Mouse (Mus musculus) heart, postnatal 10 days (tissue): Measurements from ENCODE around the gene Msh5. TPM values are rescaled to one million over a fixed set of nuclear protein-coding genes. Genes with fewer than 3 reads are reported as not detected.
"Not testable (repeated sequence)": the region's sequence is repeated elsewhere in the genome, so short reads cannot be mapped to it uniquely, and the experiment has no call there.

Experiments
- DNase-seq, 2 experiments: peaks; one replicate each; pipeline ENCODE4 v3.0.0; 2021
- intact Hi-C: fragments of 180-260 bp; cut with DNase I; formaldehyde crosslinking; loops from one replicate; pipeline ENCODE4 v1.15.1; 2025
- total RNA-seq, 2 experiments: library from RNA; stranded (reverse); gene quantifications; 2 replicates each; pipeline ENCODE4 v1.2.3; 2021

The Msh5 gene
- total RNA-seq, 2 experiments from 2014 or later = 2.0 TPM

GRCm38 (mm10) chr17:35050126-35050750, 3.7 kb upstream of the Msh5 start:
- DNase-seq = peak; percentile 87
- intact Hi-C loops = no loop called here

GRCm38 (mm10) chr17:35049561-35050016, 3.0 kb upstream of the Msh5 start, which contains the start of gene Clic1:
TSS of gene Clic1 (plus strand) at chr17:35049966.
- intact Hi-C loops = no loop called here
- peak; percentile 70 to 71 for DNase-seq

GRCm38 (mm10) chr17:35048932-35049440, 2.4 kb upstream of the Msh5 start:
- intact Hi-C loops = no loop called here
- no peak for DNase-seq

- peak; percentile 64 to 68 for DNase-seq
- intact Hi-C loops = no loop called here
These were observed 1.8 kb upstream of the Msh5 start for GRCm38 (mm10) chr17:35048149-35048931.

GRCm38 (mm10) chr17:35047688-35048087, 1.1 kb upstream of the Msh5 start:
- no peak for DNase-seq
- intact Hi-C loops = no loop called here

GRCm38 (mm10) chr17:35045807-35046680, 501 bp downstream of the Msh5 start:
- DNase-seq = no peak

GRCm38 (mm10) chr17:35044904-35045806, 1.4 kb downstream of the Msh5 start:
- no peak for DNase-seq
- intact Hi-C loops = loop anchor here (2.0 kb wide), 1 partner anchor 16 kb away; the partner anchor contains the start of gene Sapcd1

More at GRCm38 (mm10) chr17:35045807-35046680, 501 bp downstream of the Msh5 start:
- intact Hi-C loops = loop anchor here (2.0 kb wide), 1 partner anchor 17 kb away; the partner anchor contains the start of gene Sapcd1

GRCm38 (mm10) chr17:35043794-35044193, 2.8 kb downstream of the Msh5 start:
- intact Hi-C loops = loop anchor here (2.0 kb wide), 1 partner anchor 15 kb away; the partner anchor contains the start of gene Sapcd1
- peak in 1 of 2 experiments; percentile 1 for DNase-seq

- intact Hi-C loops = no loop called here
These were observed 7.2 kb downstream of the Msh5 start for GRCm38 (mm10) chr17:35039121-35039873.

GRCm38 (mm10) chr17:35034896-35035295, 11.6 kb downstream of the Msh5 start:
- DNase-seq = no peak
- intact Hi-C loops = no loop called here

More at GRCm38 (mm10) chr17:35039121-35039873, 7.2 kb downstream of the Msh5 start:
- DNase-seq = no peak

GRCm38 (mm10) chr17:35033703-35034102, 12.8 kb downstream of the Msh5 start:
- intact Hi-C loops, DNase-seq: not testable (repeated sequence)

- intact Hi-C loops = no loop called here
- DNase-seq = no peak
These were observed 14.1 kb downstream of the Msh5 start for GRCm38 (mm10) chr17:35032323-35032870.

- DNase-seq = no peak
- intact Hi-C loops = no loop called here
These were observed 14.7 kb downstream of the Msh5 start for GRCm38 (mm10) chr17:35031880-35032279.

GRCm38 (mm10) chr17:35031272-35031671, 15.3 kb downstream of the Msh5 start:
- DNase-seq = no peak
- intact Hi-C loops = no loop called here

GRCm38 (mm10) chr17:35029691-35030532, 16.6 kb downstream of the Msh5 start:
- intact Hi-C loops = loop anchor here (2.0 kb wide), 1 partner anchor 15 kb away; no protein-coding TSS in a partner anchor
- DNase-seq = no peak

GRCm38 (mm10) chr17:35028315-35028714, 18.2 kb downstream of the Msh5 start:
- intact Hi-C loops = loop anchor here (2.0 kb wide), 1 partner anchor 16 kb away; no protein-coding TSS in a partner anchor
- DNase-seq = no peak
